Mouse (Mus musculus) embryonic fibroblast, embryonic 13.5 days (primary cell): ENCODE results near the gene Med19. TPM values are rescaled to one million over a fixed set of nuclear protein-coding genes. Genes with fewer than 3 reads are reported as not detected.
"Not testable (repeated sequence)": the region's sequence is repeated elsewhere in the genome, so short reads cannot be mapped to it uniquely, and the experiment has no call there.

Experiments used
- H3K27ac ChIP-seq: 2 replicates; pipeline ENCODE4 v1.5.1; 2012; ENCODE audit warnings: low read length, control low read depth, inconsistent platforms; ENCODE audit not compliant: insufficient read depth
- H3K4me1 ChIP-seq: 2 replicates; pipeline ENCODE4 v1.6.1; 2011; ENCODE audit warnings: low read length; ENCODE audit not compliant: control insufficient read depth, insufficient read depth
- H3K4me3 ChIP-seq: 2 replicates; pipeline ENCODE4 v1.5.1; 2011; ENCODE audit warnings: mild to moderate bottlenecking, control low read depth, low read length; ENCODE audit not compliant: insufficient read depth
- CTCF ChIP-seq: IDR thresholded peaks from 2 replicates; pipeline ENCODE4 v1.5.1; 2011; ENCODE audit warnings: mild to moderate bottlenecking, control low read depth, low read length, moderate library complexity, borderline replicate concordance; ENCODE audit not compliant: insufficient read depth
- POLR2A ChIP-seq: IDR thresholded peaks from 2 replicates; pipeline ENCODE4 v1.6.1; 2011; ENCODE audit warnings: low read depth, mild to moderate bottlenecking, control low read depth, low read length, moderate library complexity
- polyA plus RNA-seq: library from polyadenylated mRNA; stranded (reverse); fragments of >200 nt; gene quantifications from 2 replicates; pipeline ENCODE4 v1.2.4, GENCODE M21; 2011; ENCODE audit warnings: low read depth; ENCODE audit not compliant: missing spikeins, insufficient read length

Gene Med19
- polyA plus RNA-seq, 1 experiment: 28.0 TPM

GRCm38 (mm10) chr2:84716423-84717355 lies 38.5 kb downstream of the Med19 start:
- no peak for TF ChIP-seq CTCF
- no peak; the same call in 1 of the 2 replicates for TF ChIP-seq POLR2A
- Histone ChIP-seq H3K4me1 (no peaks in the 10 kb centered on the region; the same call in 1 of the 2 replicates), H3K4me3 (peak overlapping the region; percentile 79), H3K27ac (peak overlapping the region; percentile 92)

DNA sequence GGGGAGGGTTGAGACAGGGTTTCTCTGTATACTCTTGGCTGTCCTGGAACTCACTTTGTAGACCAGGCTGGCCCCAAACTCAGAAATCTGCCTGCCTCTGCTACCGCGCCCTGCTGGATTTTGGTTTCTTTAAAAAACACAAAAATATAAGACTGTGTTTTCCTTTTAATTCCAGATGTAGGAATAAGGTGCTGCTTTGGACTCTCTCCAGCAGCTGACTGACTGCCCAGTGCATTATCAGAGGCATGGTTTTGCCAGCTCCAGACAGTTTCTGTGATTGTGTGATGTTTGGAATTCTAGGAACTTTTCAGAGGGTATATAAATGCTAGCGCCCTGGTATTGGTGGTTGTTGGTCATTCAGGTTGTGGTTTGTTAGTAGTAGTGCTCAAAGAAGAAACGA lies 39.2 kb downstream of the Med19 start:
- no peak for TF ChIP-seq POLR2A
- no peak for TF ChIP-seq CTCF

DNA sequence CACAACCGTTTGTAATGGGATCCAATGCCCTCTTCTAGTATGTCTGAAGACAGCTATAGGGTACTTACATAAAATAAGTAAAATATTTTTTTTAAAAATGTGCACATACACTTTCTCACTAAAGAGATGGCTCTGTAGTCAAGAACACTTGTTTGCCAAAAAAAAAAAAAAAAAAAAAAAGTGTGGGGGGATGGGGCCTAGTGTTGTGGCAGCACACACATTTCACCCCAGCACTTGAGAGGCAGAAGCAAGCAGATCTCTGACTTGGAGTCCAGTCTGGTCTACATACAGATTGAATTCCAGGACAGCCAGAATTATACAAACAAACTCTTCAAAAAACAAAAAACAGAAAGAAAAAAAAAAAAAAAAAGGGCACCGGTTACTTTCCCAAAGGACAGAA lies 42.5 kb downstream of the Med19 start:
- Histone ChIP-seq H3K4me1 (peaks cover 4% of the 10 kb centered on the region), H3K4me3 (no peak overlapping the region), H3K27ac (no peak overlapping the region)
- no peak for TF ChIP-seq CTCF
- no peak for TF ChIP-seq POLR2A

More for the DNA sequence above, 39.2 kb downstream of the Med19 start:
- H3K4me1 ChIP-seq: no peaks in the 10 kb centered on the region; the same call in 1 of the 2 replicates
- peak overlapping the region; percentile 42; the same call in 1 of the 2 replicates for H3K27ac ChIP-seq
- no peak overlapping the region for H3K4me3 ChIP-seq

DNA sequence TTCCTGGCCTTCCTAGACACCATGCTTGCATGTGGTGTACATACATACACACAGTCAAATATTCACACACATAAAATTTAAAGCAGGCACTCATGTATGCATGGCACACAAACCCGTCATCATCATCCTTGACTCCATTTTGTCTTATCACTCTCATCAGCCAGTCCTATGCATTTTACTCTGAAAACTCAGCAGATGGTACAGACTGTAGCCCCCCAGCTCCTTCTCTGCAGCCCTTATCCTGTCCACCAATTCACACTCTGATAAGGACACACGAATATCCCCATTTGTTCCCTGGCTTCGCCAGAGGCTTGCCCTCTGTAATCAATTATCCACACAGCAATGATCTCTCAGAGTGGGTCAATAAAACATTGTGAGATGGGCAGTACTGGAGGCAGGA lies 43.0 kb downstream of the Med19 start:
- H3K27ac ChIP-seq: no peak overlapping the region
- no peak for TF ChIP-seq CTCF
- no peak for TF ChIP-seq POLR2A
- H3K4me3 ChIP-seq: no peak overlapping the region
- peaks cover 4% of the 10 kb centered on the region for H3K4me1 ChIP-seq

DNA sequence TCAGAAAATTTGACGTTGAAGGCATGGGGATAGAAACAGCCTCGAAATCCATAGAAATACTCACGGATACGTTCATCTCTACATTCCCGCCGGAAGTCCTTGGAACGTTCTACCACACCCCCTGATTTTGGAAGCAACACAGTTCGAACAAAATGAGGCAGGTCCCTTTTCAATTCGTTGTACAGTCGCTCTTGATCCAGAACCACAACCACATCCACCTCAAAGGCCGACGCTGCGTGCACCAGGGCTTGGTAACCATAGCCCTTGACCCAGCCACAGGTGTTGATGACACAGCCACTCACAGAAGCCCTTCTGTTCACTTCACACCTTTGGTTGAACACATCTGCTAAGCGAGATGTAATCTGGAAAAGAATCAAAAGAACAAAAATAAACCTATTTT lies 45.7 kb downstream of the Med19 start:
- H3K4me3 ChIP-seq: no peak overlapping the region
- peaks cover 4% of the 10 kb centered on the region; the same call in 1 of the 2 replicates for H3K4me1 ChIP-seq
- no peak for TF ChIP-seq CTCF
- no peak for TF ChIP-seq POLR2A
- no peak overlapping the region for H3K27ac ChIP-seq

DNA sequence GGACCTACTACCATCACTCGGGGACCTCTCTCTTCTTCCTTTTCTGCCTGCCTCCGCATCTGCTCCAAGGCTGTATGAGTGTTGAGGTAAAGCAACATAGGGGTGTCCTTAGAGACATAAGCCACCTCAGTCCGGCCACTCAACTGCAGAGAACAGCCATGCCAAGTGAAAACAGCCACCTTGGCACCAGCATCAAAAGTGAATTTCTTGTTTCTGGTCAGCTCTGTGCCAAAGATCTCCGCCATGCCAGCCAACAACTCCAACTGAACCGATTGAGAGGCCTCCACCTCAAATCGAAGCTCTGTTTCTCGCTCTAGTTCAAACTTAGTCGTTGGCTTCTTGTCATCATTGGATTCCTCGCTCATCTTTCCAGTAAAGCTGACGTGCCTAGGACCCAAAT lies 47.6 kb downstream of the Med19 start:
- Histone ChIP-seq H3K27ac (no peak overlapping the region), H3K4me3 (peak overlapping the region; percentile 60), H3K4me1 (peaks cover 4% of the 10 kb centered on the region; the same call in 1 of the 2 replicates)
- TF ChIP-seq POLR2A (no peak), CTCF (no peak)

GRCm38 (mm10) chr2:84726716-84727115 lies 48.5 kb downstream of the Med19 start:
- Histone ChIP-seq H3K4me1 (peaks cover 4% of the 10 kb centered on the region; the same call in 1 of the 2 replicates), H3K27ac (no peak overlapping the region), H3K4me3 (peak overlapping the region; percentile 60)
- TF ChIP-seq POLR2A (no peak), CTCF (no peak)

DNA sequence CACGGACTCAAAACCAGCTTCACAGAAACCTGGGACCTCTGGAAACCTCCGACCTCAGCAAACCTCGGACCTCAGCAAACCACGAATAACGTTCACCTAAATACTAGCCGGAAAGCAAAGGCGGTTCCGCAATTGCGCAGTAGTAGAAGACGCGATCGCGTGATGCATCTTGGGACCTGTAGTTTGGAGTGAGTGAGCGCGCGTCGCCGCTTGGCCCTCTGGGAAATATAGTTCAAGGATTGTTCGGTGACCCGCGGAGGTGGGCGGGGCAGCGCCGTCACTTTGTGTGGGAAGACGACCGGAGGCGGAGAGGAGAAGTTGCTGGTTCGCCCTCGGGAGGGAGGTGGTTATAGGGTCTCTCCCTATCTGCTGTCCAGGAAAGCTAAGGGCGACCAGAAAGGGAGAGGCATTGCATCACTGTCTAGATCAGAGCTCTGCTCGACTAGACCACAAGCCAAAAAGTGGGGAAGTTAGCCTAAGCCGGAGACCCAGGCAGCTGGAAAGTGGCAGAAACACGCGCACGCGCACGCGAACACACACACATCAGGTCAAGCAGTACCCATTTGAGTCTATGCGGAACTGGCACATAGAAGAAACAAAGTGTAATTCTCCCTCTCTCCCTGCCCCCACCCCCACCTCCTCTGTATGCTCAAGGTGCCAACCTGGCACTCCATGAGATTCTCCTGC lies 49.1 kb downstream of the Med19 start, which contains the start of gene Clp1:
Gene Clp1, minus strand, starts transcription at position 179 of the 687 bp plus-strand sequence.
- peaks cover 4% of the 10 kb centered on the region; the same call in 1 of the 2 replicates for H3K4me1 ChIP-seq
- peak within 1 kb of the TSS; percentile 85 for H3K27ac ChIP-seq
- TF ChIP-seq CTCF (no peak), POLR2A (peak; percentile 82)
- H3K4me3 ChIP-seq: peak within 1 kb of the TSS; percentile 67

- not testable (repeated sequence) for H3K27ac ChIP-seq, H3K4me1 ChIP-seq, H3K4me3 ChIP-seq
These were observed 50.0 kb downstream of the Med19 start for GRCm38 (mm10) chr2:84728191-84728590.
